Mouse (Mus musculus): ENCODE measurements at regions not wholly inside any gene's neighbourhood (a gene's known extent, or its start where the extent isn't known, plus 50 kb on each side); places are given as distances from the start of the nearest gene placed in this dataset.

DNA sequence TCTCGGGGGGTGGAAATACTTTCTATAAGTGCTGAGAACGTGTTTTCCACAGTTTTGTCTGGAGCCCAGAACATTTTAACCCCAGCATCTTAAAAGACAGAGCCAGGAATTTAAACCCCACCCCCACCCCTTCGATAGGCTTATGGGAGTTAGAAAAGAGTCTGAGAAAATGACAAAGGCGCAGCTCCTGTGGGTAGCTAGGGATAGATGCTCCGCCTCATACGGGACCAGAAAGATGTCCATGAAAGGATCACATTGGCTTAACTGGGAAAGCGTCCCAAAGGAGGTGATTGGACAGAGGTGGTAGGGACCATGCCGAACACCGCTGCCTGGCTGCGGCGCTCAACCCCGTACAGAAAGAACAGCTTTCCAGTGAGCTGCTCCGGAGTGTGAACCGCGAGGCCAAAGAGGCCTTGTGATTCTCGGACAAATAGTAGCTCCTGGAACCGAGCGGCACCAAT, 50.6 kb upstream of the Kdm7a start:
- ATAC-seq (ENCODE audit: insufficient read depth) = peak; percentile 64
- H3K36me3 ChIP-seq (ENCODE audit: insufficient read depth) = no peaks in the 10 kb centered on the region
- WGBS = under 1% methylated on average over 18 of the region's 18 CpGs
- peak overlapping the region; percentile 38 for H3K9ac ChIP-seq
- peak overlapping the region; percentile 83 for H3K4me2 ChIP-seq
- no peak for TF ChIP-seq CTCF (IDR thresholded peaks at IDR 0.05; ENCODE audit: low read depth)
- peak overlapping the region; percentile 48 for H3K27ac ChIP-seq (ENCODE audit: low read depth)
- H3K4me1 ChIP-seq (ENCODE audit: insufficient read depth) = no peaks in the 10 kb centered on the region
- peak; percentile 63 for DNase-seq
- no peaks in the 10 kb centered on the region for H3K27me3 ChIP-seq (ENCODE audit: insufficient read depth, low read length)
- H3K4me3 ChIP-seq (ENCODE audit: low read depth, low read length) = peak overlapping the region; percentile 43
- no peaks in the 10 kb centered on the region for H3K9me3 ChIP-seq (ENCODE audit: low read depth, low read length)

DNA sequence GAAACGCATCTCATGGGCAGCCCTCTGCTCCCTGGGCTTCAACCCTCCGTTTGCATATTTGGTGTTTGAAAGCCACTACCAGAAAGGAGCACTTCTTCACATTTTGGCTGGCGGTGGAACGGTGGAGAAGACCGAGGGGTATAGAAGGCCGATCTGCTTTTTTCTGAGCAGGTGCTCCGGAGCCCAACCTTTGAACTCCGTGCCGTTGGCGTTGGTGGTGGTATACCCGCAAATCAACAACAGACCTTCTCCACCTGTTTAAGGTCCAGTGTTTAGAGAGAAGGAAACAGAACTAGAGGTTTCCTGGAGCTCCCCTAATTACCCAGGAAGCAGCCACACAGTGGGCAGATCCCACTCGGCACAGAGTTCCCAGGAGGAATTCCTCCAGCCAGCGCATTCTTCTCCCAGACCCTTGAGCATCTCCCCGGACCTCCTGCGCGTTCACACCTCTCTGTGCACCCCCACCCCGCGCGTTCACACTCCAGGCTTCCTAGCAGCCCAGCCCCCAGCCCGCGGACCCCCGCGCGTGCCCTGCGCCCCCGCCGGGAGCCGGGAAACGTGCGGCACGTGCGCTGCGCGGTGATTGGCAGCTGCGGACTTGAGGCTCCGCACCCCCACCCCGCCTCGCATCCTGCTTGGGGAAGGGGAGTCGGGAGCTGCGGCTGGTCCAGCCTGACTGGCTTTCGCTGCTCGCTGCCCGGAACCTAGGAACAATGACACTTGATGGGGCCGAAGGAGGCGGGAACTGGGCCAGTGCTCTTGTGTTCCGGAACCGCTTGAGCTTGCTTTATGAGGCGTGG, 49.9 kb upstream of the Kdm7a start:
- DNase-seq (peak; percentile 80), ATAC-seq (ENCODE audit: insufficient read depth) (peak; percentile 81)
- Histone ChIP-seq H3K4me1 (ENCODE audit: insufficient read depth) (no peaks in the 10 kb centered on the region), H3K9me3 (ENCODE audit: low read depth, low read length) (no peaks in the 10 kb centered on the region), H3K4me2 (peak overlapping the region; percentile 83), H3K36me3 (ENCODE audit: insufficient read depth) (no peaks in the 10 kb centered on the region), H3K9ac (peak overlapping the region; percentile 38), H3K27ac (ENCODE audit: low read depth) (peak overlapping the region; percentile 48), H3K27me3 (ENCODE audit: insufficient read depth, low read length) (no peaks in the 10 kb centered on the region), H3K4me3 (ENCODE audit: low read depth, low read length) (peak overlapping the region; percentile 43)
- no peak for TF ChIP-seq CTCF (IDR thresholded peaks at IDR 0.05; ENCODE audit: low read depth)
- WGBS = 2% methylated on average over 48 of the region's 48 CpGs

Data from lung, embryonic 14.5 days (tissue).